Mouse (Mus musculus) kidney, adult 2 months (tissue): Measurements from ENCODE around the gene Fam71d.

Experiments
- CTCF ChIP-seq: fragments of 200-500 bp; conservative IDR thresholded peaks from 2 replicates; pipeline ENCODE4 v1.5.1; 2011; ENCODE audit warnings: low read depth, mild to moderate bottlenecking, control low read depth, low read length, moderate library complexity, mixed read lengths; ENCODE audit not compliant: insufficient read depth, insufficient read length
- POLR2A ChIP-seq: fragments of 200-500 bp; IDR thresholded peaks from one replicate; pipeline ENCODE4 v1.6.1; 2011; ENCODE audit warnings: low read depth, low read length, control low read depth

- TF ChIP-seq POLR2A (no peak), CTCF (no peak)
Measured at GRCm38 (mm10) chr12:78740289-78740688, 49.0 kb downstream of the Fam71d start.
